Mouse (Mus musculus) ES-E14 (cell line): Measurements from ENCODE around the gene Sirt4.

Source experiments
- HCFC1 ChIP-seq: IDR thresholded peaks from 2 replicates; pipeline ENCODE4 v1.6.1; 2012; ENCODE audit warnings: low read length, inconsistent platforms, borderline replicate concordance; ENCODE audit not compliant: insufficient read depth
- MAFK ChIP-seq: IDR thresholded peaks from 2 replicates; pipeline ENCODE4 v1.6.1; 2014; ENCODE audit warnings: mild to moderate bottlenecking, low read depth, low read length, inconsistent platforms; ENCODE audit not compliant: insufficient read depth
- ZNF384 ChIP-seq: IDR thresholded peaks from 2 replicates; pipeline ENCODE4 v1.6.1; 2012; ENCODE audit warnings: low read depth, low read length, inconsistent platforms

GRCm38 (mm10) chr5:115509790-115510689 lies 25.5 kb upstream of the Sirt4 start:
- no peak for TF ChIP-seq MAFK
- no peak for TF ChIP-seq ZNF384
- TF ChIP-seq HCFC1 = no peak
